Mouse (Mus musculus) T-helper 17 cell (primary cell): Measurements from ENCODE around the gene Dag1.
"Not testable (repeated sequence)": the region's sequence is repeated elsewhere in the genome, so short reads cannot be mapped to it uniquely, and the experiment has no call there.

Experiments used
- in situ Hi-C, 2 experiments: fragments of 300-600 bp; cut with MboI, MseI; formaldehyde crosslinking; loops; 1 replicate in 1 of 2; 2 replicates in 1 of 2; pipeline ENCODE4 v1.15.1; 2025; ENCODE audit warnings: high pct_unique_total_duplicates in 2 of 2

Dag1 gene

DNA sequence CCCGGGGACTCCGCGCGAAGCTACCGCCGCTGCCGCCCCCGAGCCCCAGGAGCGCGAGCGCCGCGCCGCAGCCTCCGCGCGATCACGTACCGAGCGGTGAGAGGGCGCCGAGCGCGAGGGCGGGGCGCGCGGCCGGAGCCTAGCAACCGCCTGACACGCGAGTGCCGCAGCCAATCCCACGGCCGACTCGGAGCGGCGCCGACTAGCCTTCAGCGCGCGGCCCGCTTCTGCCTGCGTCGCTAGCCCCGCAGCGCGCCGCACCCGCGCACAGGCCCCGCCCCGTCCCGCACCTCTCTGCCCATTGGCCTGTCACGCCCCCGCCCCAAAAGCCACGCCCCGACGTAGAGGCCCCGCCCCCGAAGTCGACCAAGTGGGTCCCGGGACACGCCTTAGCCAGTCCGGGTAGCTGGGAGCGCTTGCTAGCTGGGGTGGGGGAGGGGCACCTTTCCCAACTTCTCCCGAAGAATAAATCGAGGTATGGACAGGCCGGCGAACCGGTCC is at the start of gene Dag1:
Dag1 (minus strand) TSS at position 269 of the 501 bp plus-strand sequence.
- in situ Hi-C loops: no loop called here

GRCm38 (mm10) chr9:108308141-108308540 is 44.4 kb upstream of the Dag1 start:
- in situ Hi-C loops: no loop called here

DNA sequence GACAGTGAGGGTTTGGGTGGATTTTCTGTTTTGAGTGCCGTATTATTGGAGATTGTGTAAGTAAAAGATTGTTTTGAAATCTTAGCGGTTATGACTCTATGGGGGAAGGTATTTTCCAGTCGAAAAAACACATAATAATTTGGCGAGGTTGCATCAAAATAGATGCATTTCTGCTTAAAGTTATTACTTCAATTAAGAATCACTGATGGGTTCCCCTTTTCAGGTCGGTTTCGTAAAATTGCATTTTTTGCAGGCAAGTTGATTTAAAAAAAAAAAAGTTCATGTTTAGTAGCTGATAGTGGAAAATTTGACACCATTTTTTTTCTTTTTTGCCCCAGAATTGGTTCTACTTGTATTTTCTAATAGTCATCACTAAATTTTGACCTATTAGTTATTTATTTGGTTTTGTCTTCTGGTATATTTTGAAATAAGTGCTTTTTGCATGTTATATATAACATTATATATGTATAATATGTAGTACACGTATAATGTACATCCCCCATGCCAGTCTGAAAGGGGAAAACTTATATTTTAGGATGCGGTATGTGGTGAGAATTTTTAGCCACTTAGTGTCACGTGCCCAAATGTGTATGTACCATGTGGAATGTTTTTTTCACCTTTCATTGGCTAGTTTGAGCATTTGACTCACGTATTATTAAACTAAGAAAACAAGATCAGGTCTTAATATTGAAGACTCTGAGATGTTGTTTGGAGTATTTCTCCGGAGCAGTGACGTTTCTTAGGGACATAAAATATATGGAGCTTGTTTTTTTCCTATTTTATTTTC is 43.5 kb upstream of the Dag1 start:
- in situ Hi-C loops: no loop called here

DNA sequence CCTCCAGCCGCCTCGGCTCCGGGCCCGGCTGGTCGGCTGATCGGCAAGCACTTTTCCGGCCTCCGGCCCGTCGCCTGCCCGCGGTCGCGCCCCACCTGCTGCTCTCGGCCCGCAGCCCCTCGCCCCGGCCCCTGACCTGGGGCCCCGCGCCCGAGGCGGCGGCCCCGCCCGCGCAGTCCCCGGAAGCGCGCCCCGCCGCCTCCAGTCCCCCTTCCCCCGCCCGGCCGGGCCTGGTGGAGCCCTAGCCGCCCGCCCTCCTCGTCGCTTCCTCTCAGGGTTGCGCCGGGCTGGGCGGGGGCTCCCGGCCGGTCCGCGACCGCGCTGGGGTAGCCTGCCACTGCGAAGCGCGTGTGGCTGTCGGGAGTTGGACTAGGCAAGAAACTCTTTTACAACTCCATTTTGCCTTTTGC is 42.8 kb upstream of the Dag1 start:
- in situ Hi-C loops: no loop called here

GRCm38 (mm10) chr9:108305629-108306520 is 42.1 kb upstream of the Dag1 start, which contains the start of the genes Rhoa and Tcta:
Rhoa (plus strand) TSS chr9:108306129.
Tcta (minus strand) TSS chr9:108306160.
- in situ Hi-C loops: no loop called here

DNA sequence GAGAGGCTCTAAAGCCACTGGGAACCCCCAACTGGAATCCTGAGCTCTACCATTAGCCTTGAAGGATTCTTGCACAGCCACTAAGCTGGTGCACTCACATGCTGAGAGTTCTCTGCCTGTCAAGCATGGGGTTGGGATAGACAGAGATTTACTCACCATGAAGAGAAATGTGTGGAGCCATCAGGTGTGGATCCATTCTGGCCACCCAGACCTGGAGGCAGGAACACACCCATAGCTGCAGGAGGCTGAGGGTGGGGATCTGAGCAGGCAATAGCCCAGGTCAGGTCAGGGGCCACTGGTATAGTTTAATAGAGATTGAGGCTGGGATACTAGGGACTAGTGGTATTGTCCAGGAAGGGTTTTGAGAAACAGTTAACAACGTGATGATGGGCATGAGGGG is 41.4 kb upstream of the Dag1 start:
- in situ Hi-C loops: no loop called here

- in situ Hi-C loops: no loop called here
Observed at GRCm38 (mm10) chr9:108304716-108305115, 41.0 kb upstream of the Dag1 start.

DNA sequence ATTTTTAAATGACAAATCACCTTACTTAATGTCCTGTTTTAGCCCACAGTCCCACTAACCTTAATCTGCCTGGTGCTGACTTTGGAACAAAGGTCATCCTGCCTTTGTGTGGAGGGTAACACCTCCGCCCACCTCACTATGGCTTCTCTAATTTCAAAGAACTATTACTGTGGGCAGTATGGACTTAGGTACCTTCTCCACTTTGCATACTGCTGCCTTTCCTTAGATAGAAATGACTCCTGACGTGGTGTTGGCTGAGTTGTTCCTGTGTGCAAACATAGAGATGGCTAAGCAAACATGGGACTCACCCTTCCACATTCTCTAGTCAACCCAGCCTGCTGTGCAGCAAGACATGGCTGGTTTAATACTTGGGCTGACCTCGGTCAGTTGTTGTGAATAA is 38.1 kb upstream of the Dag1 start:
- in situ Hi-C loops: no loop called here

DNA sequence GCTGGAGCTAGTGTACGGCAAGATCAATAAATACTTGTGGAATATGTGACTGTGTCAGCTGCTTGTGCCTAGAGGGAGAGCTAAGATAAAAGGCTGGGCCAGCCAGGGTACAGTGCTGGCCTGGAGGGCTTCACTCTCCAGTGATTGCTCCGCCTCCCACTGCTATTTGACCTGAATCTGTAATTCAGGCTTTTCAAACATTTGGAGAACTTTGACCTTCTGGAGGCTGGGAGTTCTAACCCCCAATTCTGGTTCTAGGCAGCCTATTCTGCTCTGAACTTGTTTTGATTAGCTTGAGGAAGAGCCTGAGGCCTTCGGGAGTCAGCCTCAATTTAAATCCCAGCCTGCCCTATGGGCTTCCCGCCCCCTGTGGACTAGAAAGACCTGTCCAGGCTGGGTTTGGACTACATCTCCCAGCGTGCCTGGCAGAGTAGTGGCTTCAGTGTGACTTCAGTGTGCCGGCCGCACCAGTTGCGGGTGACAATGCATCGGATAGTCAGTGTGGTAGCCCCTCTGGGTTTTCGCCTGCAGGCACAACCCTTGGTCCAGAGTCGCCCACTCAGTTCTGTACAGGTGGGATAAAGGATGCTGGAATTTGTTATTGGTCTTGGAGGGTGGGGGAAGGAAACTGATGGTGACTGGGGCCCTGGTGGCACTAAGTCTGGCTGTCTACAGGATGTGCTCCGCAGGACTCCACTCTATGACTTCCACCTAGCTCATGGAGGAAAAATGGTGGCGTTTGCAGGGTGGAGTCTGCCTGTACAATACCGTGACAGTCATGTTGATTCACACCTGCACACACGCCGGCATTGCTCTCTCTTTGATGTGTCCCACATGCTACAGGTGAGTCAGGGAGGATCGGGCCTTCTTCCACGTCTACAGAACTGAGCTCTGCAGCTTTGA is 32.9 kb upstream of the Dag1 start, which contains the start of gene Amt:
Amt (plus strand) TSS at position 401 of the 903 bp plus-strand sequence.
- in situ Hi-C loops: no loop called here

GRCm38 (mm10) chr9:108290773-108291172 is 27.0 kb upstream of the Dag1 start:
- in situ Hi-C loops: no loop called here

DNA sequence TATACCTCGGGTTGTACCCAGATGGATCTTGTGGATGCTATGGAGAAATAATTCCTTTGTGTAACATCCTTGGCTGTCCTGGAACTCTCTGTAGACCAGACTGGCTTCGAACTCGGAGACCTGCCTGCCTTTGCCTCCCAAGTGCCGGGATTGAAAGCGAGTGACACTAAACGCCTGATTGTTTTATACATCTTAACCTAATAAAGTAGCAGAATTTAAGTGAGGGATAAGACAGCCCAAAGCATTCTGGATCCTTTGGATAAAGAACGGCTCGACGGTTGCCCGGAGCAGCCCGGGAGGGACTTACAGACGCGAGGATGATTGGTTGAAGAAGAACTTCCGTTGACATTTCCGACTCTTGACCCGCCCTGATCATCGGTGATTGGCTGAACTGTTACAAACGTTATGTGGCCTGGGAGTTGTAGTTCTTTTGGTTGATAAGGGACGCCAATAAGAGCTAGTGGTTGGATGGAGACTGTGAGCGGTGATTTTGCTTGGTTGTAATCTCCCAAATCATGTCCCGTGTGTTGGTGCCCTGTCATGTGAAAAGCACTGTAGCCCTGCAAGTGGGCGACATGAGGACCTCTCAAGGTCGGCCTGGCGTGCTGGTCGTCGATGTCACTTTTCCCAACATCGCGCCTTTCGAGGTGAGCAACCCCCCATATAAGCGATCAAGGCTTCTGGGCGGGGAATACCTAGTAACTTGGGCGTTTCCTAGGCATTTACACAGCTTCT is 26.4 kb upstream of the Dag1 start, which contains the start of gene Nicn1:
Nicn1 (plus strand) TSS at position 414 of the 735 bp plus-strand sequence.
- in situ Hi-C loops: no loop called here

DNA sequence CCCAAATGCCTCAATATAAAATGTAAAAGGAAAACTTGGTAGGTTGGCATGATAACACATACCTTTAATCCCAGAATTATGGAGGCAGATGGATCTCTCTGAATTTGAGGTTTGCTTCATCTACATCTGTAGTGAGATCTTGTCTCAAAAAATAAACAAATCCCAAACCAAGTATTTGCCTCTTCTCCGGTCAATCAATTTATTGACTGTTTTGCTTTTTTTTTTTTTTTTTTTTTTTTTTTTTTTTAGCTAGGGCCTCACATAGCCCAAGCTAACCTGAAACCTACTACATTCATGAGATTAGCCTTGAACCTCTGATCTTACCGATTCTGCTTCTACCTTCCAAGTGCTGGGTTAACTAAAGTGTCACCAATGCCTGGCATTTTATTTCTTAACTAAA is 25.6 kb upstream of the Dag1 start:
- in situ Hi-C loops: no loop called here

DNA sequence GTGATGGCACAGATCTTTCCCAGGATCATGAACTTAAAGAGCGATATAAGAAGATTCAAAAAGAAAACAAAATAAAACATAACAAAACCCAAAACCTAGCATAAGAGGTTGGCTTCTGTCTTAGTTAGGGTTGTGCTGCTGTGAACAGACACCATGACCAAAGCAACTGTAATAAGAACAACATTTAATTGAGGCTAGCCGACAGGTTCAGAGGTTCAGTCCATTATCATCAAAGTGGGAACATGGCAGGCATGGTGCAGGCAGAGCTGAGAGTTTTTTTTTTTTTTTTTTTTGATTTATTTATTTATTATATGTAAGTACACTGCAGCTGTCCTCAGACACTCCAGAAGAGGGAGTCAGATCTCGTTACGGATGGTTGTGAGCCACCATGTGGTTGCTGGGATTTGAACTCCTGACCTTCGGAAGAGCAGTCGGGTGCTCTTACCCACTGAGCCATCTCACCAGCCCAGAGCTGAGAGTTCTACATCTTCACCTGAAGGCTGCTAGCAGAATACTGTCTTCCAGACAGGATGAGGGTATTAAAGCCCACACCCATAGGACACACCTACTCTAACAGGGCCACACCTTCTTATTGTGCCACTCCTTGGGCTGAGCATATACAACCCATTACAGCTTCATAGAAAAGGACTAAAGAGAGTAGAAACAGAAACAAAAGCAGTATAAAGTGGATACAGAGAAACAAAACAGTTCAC is 23.9 kb upstream of the Dag1 start:
- in situ Hi-C loops: not testable (repeated sequence)

GRCm38 (mm10) chr9:108284410-108284809 is 20.7 kb upstream of the Dag1 start:
- in situ Hi-C loops: no loop called here

DNA sequence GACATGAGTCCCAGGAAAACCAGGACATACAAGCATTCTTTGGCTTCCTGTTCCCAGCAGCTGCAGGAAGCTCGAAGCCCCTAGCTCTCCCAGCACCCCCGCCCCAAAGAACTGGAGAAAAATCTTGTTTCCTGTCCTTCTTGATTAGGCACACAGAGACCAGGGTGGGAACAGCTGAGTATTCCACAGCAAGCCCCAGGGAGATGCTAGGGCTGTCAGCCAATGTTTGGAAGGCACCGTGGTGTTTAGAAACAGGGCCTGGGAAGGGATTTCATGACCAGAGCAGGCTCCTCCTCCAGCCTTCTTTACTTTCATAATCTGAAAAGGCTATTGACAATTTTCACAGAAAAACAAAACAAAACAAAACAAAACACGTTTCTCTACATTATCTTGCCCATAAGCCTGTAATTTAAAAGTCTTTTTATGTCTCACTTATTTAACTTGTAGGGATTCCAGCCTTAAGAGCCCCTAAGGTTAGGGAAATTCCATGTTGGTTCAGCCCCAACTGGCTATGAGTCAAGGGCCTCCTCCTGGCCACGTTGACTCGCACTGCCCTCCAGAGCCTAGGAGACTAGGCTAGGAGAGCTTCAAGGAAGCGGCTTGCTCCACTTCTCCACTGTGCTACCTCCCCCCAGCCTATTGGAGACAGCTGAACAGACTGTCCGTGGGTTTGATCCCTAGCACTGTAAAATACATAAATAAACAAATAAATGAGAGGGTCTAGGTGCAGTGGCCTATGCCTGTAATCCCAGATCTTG is 16.5 kb upstream of the Dag1 start:
- in situ Hi-C loops: no loop called here

DNA sequence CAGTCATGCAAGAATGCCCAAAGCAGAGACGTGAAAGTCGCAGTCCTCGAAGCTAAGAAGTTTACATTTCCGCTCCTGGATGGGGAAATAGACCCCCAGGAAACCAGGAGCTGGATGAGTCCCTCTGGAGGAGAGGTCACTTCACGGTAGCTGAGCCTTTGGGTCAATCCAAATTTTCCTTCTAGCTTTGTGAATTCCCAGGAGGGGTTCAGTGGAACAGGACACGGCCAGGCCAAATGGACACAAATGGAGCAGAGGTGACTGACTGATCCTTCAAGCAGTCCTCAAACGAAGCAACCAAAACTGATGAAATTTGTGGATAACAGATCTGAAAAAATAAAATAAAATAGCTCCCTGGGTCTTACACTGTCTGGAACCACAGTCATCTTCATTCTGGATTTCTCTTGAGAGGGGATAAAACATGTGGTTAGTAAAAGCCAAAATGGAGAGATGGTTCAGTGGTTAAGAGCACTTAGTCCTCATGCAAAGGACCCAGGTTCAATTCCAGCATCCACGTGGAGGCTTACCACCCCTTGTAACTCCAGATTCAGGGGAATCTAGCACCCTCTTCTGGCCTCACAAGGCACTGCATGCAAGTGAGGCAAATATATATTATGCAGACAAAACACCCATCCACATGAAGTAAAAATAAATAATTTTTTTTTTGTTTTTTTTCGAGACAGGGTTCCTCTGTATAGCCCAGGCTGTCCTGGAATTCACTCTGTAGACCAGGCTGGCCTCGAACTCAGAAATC is 15.1 kb upstream of the Dag1 start:
- in situ Hi-C loops: no loop called here

DNA sequence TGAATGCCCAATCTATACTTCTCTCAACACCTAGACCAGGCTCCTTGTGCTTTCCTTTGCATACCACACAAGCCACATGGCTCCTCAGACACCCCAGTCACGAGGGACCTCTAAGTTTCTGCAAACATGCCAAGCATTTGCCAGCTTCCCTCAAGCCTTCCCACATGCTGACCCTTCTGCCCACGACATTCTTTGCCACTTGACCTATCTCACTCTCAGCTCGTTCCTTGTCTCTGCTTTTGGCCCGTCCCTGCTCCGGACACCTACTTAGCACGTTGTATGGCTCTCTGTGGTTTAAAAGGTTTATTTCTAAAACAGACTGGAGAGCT is 11.5 kb upstream of the Dag1 start:
- in situ Hi-C loops: no loop called here
